Mouse (Mus musculus): ENCODE data around the gene Wee2. TPM values are rescaled to one million over a fixed set of nuclear protein-coding genes. Genes with fewer than 3 reads are reported as not detected.

The Wee2 gene
- not detected for total RNA-seq (2021)

DNA sequence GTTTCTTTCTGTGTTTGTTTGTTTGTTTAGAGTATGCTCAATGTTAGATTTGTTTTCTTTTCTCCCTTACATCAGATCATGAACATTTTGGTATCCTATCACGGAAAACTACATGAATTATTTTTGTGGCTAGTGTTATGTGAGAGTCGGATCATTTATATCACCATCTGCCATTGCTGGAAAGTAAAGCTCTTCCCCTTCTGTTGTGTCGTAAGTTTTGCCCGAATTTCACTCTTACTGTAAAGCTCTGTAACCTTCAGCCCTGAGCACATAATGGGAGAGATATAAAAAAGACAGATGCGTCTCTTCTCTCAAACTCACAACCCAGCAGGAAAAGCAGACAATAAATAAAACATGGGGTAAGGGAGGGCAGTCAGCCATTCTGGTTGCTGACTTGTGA lies at the start of gene Wee2:
Wee2 (plus strand) TSS at position 153 of the 400 bp plus-strand sequence.
- intact Hi-C loops (cut with DNase I) = no loop called here

DNA sequence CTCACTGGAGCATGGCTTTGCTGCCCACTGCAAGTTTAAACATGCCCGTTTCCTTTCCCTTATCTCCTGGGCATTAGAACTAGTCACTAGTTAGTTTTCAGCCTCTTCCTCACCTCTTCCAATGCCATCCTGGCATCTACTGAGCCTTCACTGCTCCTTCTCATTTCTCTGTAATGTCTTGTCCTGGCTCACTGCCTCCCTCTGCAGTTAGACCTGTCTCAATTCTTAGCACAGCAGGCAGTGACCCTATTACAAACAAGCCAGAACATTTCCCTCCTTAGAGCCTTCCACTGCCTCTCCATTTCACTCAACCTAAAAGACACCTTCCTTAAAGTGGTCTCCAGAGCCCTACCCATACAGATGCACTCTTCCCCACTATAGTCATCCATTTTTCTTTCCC lies 47.9 kb upstream of the Wee2 start:
- intact Hi-C loops (cut with DNase I) = loop anchor here (2.0 to 5.0 kb wide), 2 partner anchors 66 to 519 kb away; partner anchors contain the start of genes Agk and Tmem178b
- peak in 1 of 2 experiments; percentile 37 for DNase-seq (ENCODE audit: low spot score in 2 of 2)

More for the DNA sequence above, at the start of gene Wee2:
- DNase-seq (ENCODE audit: low spot score in 2 of 2) = peak in 1 of 2 experiments; percentile 53

DNA sequence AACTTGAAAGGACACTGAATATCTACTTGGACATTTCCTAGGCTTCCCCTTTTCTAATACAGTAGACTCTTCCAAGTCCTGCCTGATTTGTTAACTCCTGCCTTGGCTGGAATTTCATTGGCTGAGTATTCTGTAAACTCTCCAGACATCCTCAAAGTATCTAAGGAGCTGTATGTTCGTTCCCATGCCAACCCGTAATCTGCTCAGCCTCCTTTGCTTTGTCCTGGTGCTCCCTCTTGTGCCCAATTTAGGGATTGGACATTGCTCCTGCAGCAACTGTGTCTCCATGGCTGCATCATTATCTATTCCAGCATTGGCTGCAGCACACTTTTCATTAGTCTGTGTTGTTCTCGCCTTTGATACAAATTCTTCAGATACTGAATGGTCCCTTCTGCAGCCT lies 45.7 kb upstream of the Wee2 start:
- intact Hi-C loops (cut with DNase I) = loop anchor here (2.0 to 5.0 kb wide), 2 partner anchors 158 to 521 kb away; partner anchors contain the start of gene Tmem178b

DNA sequence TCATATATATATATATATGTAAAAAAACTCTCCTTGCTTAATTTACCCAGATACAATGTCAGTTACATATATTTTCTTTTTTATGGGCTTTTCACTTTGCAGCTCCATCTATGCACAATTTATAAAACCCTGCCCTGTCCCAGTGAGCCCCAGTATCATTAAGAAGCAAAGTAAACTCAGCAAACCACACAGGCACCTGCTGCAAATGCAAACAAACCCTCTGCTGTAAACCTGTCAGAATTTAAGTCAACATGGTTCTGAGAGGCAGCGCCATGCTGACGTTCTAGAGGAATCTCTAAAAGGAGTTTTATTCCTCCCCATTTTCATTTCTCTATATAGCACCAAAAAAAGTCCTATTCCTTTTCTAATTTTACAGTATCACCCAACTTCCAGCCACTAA lies 36.9 kb upstream of the Wee2 start:
- intact Hi-C loops (cut with DNase I) = no loop called here
- no peak for DNase-seq (ENCODE audit: low spot score in 2 of 2)

More for the DNA sequence above, 45.7 kb upstream of the Wee2 start:
- peak; percentile 87 to 97 for DNase-seq (ENCODE audit: low spot score in 2 of 2)

DNA sequence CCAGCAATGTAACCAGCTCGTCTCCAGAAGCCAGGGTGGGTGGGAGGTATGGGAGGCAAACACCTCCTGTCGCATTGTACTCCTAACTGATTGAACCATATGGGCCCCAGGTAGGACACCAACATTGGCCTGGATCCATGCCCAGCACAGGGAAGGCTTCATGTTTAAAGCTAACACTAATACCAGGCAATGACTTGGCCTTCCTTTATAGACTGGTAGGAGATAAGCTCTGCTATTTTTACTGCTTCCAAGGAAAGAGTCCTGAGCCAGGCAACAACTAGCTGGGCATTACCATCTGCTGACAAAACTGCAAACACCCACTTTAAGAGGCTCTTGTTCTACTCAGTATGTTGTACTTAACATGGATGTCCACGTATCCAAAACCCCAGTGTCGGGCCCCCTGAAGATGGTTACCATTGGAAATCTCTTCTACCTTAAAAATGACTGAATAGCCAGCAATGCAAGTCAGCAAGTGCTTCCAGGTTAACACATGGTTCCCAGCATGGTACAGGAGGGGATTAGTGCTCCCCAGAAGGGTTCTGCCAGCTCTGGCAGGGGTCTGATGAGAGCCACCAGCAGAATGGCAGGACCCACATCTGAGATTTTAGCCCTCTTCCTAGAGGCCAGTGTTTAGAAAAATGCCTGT lies 35.1 kb upstream of the Wee2 start:
- intact Hi-C loops (cut with DNase I) = no loop called here
- DNase-seq (ENCODE audit: low spot score in 2 of 2) = peak in 1 of 2 experiments; percentile 61

DNA sequence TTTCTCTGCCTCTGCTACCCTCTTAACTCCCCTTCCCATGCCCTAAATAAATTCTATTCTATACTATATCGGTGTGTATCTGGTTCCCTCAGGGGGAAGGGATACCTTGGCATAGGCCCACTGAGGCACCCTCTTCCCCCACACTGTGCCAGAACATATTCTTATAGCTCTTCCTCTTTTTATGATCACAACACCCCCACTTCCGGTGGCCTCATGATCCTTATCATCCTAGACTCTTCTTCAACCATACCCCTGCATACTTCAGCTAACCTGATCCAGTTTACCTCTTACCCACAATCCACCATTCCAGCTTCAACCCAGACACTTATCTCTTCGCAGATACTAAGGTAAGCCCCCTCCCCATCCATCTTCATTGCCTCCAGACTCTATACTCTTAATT lies 27.8 kb upstream of the Wee2 start:
- intact Hi-C loops (cut with DNase I) = no loop called here
- DNase-seq (ENCODE audit: low spot score in 2 of 2) = no peak

DNA sequence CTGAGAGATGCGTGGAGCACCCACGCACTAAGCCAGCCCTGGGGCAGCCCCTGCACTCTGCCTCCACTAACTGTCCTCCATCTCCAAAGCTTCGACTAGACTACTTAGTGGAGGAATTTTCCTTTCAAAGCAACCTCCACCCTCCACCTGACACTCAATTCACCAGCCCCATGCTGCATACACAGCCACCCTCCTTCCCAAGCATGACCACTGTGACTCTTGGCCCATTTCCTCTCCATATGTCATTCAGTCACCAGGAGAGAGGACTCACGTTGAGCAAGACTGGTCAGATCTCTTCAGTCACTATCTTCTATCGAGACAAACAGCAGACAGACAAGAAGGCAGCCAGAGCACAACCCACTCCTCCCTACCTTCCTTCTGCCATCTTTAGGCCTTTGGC lies 25.8 kb upstream of the Wee2 start:
- DNase-seq (ENCODE audit: low spot score in 2 of 2) = no peak
- intact Hi-C loops (cut with DNase I) = no loop called here

DNA sequence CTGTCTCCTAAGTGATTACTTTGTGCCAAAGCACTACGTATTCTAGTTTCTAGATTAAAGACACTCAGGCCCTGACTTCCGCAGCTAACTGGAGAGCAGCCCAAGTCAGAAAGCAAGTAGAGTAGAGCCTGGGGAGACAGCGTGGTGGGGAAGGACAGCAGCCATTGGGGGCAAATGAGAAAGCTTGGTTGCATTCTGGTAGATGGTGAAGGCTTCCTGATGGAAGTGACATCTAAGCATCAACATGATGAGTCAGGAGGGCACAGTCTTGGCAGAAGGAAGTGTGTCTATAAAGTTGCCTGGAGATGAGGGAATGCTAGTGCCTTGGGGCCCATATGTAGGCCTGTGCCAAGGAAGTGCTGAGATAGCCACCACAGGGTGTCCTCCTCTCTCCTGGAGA lies 25.3 kb upstream of the Wee2 start:
- intact Hi-C loops (cut with DNase I) = no loop called here
- DNase-seq (ENCODE audit: low spot score in 2 of 2) = no peak

DNA sequence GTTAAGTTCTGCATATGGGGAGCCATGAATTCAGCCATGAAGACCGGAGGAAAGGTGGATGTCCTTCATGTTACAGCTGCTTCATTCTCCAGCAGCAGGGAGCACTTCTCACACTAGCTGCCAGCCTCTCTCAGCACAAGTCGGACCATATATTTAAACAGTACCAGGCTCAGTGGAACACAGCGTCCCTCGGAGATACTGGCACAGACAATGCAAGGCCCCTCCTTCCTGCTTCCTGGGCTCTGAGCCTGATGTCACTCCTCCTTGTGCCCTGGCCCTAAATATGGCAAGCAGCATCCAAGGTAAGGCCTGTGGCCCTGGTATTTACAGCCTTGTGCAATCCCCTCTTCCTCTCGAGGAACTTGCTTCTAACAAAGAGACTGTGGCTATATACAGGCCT lies 23.1 kb upstream of the Wee2 start:
- no peak for DNase-seq (ENCODE audit: low spot score in 2 of 2)
- intact Hi-C loops (cut with DNase I) = no loop called here

DNA sequence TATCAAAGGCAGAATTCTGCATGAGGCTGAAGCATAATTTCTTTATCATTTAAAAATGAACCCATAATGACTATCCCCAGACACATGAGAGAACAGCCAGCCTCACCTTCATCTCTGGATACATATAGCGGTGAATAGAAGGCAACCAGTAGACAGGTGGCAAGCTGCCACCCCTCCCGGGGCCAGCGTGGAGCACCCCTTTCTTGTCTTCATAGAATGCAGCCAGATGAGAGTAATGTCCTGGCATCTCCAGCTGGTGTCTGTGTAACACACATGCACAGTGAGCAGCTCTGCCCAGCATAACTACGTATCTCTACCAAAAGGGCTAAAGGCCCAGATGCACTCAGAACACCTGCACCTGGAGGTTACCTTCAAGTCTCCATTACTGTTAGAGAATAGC lies 20.5 kb upstream of the Wee2 start:
- intact Hi-C loops (cut with DNase I) = no loop called here
- DNase-seq (ENCODE audit: low spot score in 2 of 2) = no peak

DNA sequence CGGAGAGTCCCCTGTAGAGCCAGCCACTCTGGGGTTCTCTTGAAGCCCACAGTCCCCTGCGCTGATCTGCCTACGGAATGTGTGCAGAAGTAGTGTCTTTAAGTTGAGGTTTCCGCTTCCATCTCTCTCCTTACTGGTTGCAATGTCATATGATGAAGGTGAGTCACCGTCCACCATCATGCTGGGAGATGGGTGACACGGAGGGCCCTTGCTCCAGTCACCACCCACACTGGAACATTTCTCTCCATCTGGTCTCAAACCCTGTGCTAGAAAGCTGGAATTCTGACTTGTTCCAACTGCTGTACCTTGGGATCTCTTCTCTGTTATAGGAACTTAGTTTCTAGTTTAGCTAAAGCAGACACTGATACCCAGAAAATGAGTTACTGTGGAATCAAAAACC lies 17.8 kb upstream of the Wee2 start:
- peak in 1 of 2 experiments; percentile 44 for DNase-seq (ENCODE audit: low spot score in 2 of 2)
- intact Hi-C loops (cut with DNase I) = no loop called here

DNA sequence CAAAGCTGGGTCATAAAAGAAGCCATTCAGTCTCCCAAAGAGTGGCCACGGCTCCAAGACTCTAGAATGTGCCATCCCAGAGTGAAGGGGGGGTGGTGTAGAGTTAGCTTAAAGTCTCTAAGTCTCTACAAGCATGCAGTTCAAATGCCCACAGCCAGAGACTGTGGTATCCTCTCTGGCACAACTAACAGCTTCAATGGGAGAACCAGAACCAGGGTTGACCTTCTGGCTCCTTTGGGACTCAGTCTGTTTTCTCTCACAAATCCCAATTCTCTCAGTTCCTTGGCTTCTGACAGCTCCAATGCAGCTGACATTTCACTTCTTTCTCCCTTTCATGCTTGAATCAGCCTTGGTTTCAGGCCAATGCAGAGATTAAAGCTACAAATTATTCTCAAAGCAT lies 15.9 kb upstream of the Wee2 start:
- intact Hi-C loops (cut with DNase I) = no loop called here
- DNase-seq (ENCODE audit: low spot score in 2 of 2) = no peak

DNA sequence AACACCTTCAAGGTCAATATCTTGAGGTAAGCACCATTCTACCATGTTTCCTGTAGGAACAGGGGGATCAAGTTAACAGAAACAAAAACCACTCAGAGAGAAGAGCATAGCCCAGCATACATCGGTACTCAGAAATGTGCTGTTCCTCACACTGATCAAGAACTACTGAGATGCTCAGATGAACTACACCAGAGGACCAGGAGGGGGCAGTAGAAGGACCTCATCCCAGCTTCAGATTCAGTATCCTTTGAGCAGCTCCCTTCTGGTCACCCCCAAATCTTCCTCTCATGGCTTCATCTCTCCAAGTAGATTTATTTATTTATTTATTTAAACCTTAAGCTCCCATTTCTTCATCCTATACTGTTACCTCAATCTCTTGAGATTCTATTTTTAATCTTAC lies 15.1 kb upstream of the Wee2 start:
- DNase-seq (ENCODE audit: low spot score in 2 of 2) = peak in 1 of 2 experiments; percentile 53
- intact Hi-C loops (cut with DNase I) = no loop called here

DNA sequence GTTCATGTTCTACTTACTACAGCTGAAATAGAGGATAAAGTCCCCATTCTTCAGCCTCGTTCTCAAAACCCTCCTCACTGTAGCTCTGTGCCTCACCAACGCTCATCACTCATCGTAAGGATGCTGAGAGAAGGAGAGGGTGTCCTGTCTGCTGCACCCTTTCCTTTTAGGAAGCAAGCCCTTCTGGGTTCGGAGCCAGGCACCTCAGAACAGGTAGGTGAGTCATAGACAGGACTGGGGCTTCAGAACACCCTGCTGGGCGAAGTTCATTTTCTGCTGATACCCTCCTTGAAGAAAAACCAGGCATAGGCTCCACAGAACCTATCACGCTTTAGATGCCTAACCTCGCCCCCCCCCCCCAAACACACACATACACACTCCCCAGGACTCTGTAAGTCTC lies 11.4 kb upstream of the Wee2 start:
- intact Hi-C loops (cut with DNase I) = no loop called here
- DNase-seq (ENCODE audit: low spot score in 2 of 2) = no peak

DNA sequence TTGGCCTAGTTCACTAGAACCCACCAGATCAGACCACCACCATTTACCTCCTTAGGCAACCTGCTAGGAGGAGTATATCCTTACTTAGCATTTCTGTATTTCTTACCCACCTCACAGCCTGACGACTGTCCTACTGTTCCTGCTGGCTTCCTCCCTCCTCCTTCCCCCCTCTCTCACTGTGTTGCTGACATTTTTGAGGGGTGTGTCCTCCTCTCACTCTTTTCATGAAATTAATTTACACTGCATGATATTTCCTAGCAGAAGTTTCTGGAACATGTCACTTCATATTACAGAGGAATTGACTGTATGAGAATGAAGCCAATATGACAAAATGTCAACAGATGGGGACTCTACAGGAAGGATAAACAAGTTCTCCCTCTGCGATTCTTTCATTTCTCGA lies 10.2 kb upstream of the Wee2 start:
- DNase-seq (ENCODE audit: low spot score in 2 of 2) = no peak
- intact Hi-C loops (cut with DNase I) = no loop called here

DNA sequence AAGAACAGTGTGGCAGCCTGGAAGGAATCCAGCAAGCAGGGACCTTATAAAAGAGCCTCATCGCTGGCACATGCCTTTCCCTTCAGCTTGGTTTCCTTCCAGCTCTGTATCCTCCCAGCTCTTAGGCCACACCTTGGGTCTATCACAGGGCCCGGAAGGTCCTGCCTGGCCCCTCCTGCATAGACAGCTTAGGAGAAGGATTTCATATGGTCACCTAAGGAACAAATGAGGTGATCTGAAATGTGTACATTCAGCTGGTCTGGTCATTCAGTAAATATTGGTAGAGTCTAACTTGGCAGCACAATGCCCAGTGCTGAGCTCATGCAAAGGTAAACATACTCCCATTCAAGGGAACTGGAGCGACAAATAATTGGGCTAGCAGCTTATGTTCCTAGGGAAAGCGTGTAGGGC lies 9.4 kb upstream of the Wee2 start:
- intact Hi-C loops (cut with DNase I) = no loop called here
- no peak for DNase-seq (ENCODE audit: low spot score in 2 of 2)

DNA sequence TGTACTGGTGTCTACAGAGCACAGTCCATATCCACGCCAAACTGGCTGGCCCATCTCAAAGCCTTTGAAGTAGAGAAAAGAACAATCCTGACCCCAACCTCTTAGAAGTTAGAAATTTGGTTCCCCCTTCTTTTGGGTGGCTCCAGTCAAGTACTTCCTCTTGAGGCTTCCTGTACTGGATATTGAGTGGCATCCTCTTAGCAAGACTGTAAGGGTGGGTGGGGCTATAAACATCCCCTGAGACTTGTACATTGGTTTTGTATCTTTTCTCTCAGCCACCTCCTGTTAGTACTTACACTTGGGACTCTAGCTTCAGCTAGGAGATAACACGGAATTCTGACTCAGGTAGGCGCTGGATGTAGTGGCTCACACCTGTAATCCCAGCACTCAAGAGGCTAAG lies 8.6 kb upstream of the Wee2 start:
- intact Hi-C loops (cut with DNase I) = loop anchor here (2.0 kb wide), 1 partner anchor 43 kb away; no protein-coding TSS in a partner anchor

DNA sequence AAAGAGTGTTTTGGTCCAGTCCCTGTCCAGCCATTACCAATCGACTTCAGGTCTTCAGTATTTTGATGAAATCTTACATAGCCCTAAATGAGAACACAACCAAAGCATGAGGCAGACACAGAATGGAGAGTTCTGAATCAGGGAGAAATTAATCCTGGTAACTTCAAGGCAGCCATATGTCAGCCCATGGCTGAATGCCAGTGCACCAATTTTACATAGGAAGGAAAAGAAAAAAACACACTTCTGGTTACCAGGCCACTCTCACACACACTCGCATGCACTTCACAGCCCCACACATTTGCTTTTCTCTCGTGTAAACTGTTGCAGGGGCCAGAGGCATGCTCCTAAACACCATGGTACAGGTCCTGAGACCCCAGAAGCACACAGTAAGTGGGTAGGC lies 8.0 kb upstream of the Wee2 start:
- intact Hi-C loops (cut with DNase I) = loop anchor here (2.0 kb wide), 1 partner anchor 42 kb away; no protein-coding TSS in a partner anchor
- peak in 1 of 2 experiments; percentile 60 for DNase-seq (ENCODE audit: low spot score in 2 of 2)

More for the DNA sequence above, 8.6 kb upstream of the Wee2 start:
- DNase-seq (ENCODE audit: low spot score in 2 of 2) = no peak

DNA sequence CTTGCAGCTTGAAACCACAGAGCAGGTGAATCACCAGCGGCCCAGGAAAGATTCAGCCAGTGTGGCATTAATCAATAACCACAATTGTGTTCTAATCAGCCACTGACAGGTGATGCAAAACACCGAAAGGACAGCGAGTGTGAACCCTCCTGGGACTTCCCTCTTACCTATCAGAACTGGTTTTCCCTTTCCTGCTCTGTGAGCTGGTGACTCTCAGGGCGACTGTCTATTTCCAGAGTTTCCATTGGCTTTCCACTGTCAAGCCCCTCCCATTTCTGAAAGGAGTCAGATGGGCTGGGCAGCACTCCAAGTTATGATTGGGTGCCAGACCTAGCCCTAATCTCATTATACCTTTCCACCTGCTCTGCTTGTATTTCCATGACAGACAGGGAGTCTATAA lies 7.5 kb upstream of the Wee2 start:
- intact Hi-C loops (cut with DNase I) = loop anchor here (2.0 kb wide), 1 partner anchor 41 kb away; no protein-coding TSS in a partner anchor
- no peak for DNase-seq (ENCODE audit: low spot score in 2 of 2)

DNA sequence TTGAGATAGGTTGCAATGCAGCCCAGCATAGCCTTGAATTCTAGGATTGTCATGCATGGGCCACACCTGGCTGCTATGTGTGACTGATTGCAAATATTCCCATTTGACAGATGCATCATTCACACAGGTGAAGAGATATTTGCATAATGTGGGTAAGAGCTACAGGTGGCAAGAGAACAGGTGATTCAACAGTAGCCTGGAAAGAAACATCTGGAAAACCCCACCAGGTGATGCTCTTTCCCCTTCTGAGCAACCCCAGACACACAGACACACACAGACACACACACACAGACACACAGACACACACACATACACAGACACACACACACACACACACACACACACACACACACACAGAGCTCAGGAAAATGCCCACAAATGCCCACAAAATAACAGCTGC lies 7.1 kb upstream of the Wee2 start:
- intact Hi-C loops (cut with DNase I) = loop anchor here (2.0 kb wide), 1 partner anchor 41 kb away; no protein-coding TSS in a partner anchor
- no peak for DNase-seq (ENCODE audit: low spot score in 2 of 2)

All from left cerebral cortex, postnatal 25 days (tissue).